Mouse (Mus musculus) layer of hippocampus, postnatal 14 days (tissue): ENCODE measurements at regions not wholly inside any gene's neighbourhood (a gene's known extent, or its start where the extent isn't known, plus 50 kb on each side); places are given as distances from the start of the nearest gene placed in this dataset.

Experiments used
- DNase-seq, 2 experiments: peaks; one replicate each; pipeline ENCODE4 v3.0.0; 2021 to 2022; ENCODE audit warnings: low spot score in 2 of 2, mixed read lengths in 1 of 2

- DNase-seq = no peak
These were observed 58.0 kb upstream of the Synm start for GRCm38 (mm10) chr7:67817556-67817955.

DNA sequence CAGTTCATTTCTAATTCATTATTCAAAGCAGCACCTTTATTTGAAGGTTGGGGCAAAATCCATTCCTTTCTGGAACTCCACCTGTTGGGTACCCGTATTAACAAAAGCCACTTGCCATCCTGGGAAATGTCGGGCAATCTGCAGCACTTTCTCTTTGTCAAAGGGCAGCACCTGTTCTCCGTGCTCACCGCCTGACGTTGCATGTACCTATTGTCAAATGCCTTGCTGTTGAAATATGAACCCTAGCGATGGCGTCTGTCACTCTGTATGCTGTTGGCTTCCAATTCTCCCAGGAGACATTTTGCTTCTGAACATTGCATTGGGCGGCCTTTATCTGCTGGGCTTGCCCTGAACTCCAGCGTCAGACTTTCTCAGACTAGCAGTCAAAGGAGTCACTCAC, 55.3 kb upstream of the Synm start:
- no peak for DNase-seq
